Mouse (Mus musculus): ENCODE measurements at regions not wholly inside any gene's neighbourhood (a gene's known extent, or its start where the extent isn't known, plus 50 kb on each side); places are given as distances from the start of the nearest gene placed in this dataset.

DNA sequence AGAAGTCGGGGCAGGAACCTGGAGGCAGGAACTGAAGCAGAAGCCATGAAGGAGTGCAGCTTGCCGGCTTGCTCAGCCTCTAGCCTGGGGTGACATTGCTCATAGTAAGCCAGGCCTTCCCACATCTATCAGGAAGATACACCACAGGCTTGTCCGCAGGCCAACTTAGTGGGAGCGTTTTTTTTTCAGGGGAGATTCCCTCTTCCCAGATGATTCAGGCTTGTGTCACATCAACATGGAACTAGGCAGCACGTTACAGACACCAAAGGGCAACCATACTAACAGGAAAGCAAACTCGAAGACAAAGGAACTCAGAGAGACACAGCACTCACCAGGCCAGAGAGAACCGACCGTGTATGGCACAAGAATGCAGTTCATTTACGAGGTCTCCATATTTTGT, 98.1 kb upstream of the Tle3 start:
- peaks cover 2% of the 10 kb centered on the region; the same call in 1 of the 2 replicates for H3K4me1 ChIP-seq (ENCODE audit: control insufficient read depth, insufficient read depth, low read length)
- H3K4me3 ChIP-seq (ENCODE audit: insufficient read depth, low read length), result no peak overlapping the region
- TF ChIP-seq CTCF (IDR thresholded peaks at IDR 0.05; ENCODE audit: extremely low read depth, insufficient read depth, low read length) (no peak), POLR2A (IDR thresholded peaks at IDR 0.05; ENCODE audit: extremely low read depth, insufficient read depth, low read length) (no peak)
- H3K27ac ChIP-seq (ENCODE audit: insufficient read depth, low read length), result no peak overlapping the region

DNA sequence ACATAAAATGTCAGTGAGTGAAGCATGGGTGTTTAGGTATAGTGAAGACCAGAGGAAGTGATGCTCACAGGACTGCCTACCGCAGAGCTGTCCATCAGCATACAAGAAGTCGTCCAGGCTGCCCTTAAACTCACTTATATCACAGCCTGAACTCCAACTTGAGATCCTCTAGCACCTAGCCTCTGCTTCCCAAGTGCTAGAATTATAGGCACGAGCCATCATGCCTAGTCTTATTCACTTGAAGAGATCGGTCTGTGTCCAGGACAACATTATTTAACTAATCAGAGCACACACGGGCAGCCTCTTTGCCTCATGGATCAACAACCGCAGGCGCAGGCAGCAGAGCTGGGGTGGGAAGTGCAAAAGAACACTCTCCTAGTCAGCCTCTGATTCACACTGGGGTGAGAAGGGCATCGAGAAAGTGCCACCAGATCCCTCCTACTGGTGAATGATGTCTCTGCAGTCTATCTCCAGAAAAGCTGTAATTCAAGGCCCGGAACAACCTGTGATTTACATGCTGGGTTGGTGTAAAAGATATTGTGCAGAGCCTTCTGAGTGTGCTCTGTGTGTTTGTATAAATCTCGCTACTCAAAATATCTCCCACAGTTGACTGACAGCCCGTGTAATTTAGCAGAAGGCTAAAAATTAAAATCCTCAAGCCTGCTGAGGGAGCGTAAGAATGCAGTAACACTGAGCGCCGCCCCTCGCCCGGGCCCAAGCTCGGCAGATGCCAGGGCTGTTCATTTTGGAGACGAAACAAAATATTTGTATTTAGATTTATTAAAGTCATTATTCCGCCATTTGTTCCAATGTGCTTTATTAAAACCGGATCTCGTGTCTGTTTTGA, 94.6 kb upstream of the Tle3 start:
- Histone ChIP-seq H3K4me1 (ENCODE audit: control insufficient read depth, insufficient read depth, low read length) (peaks cover 2% of the 10 kb centered on the region; the same call in 1 of the 2 replicates), H3K4me3 (ENCODE audit: insufficient read depth, low read length) (no peak overlapping the region), H3K27ac (ENCODE audit: insufficient read depth, low read length) (no peak overlapping the region)
- peak; percentile 53 for TF ChIP-seq CTCF (IDR thresholded peaks at IDR 0.05; ENCODE audit: extremely low read depth, insufficient read depth, low read length)
- no peak for TF ChIP-seq POLR2A (IDR thresholded peaks at IDR 0.05; ENCODE audit: extremely low read depth, insufficient read depth, low read length)

DNA sequence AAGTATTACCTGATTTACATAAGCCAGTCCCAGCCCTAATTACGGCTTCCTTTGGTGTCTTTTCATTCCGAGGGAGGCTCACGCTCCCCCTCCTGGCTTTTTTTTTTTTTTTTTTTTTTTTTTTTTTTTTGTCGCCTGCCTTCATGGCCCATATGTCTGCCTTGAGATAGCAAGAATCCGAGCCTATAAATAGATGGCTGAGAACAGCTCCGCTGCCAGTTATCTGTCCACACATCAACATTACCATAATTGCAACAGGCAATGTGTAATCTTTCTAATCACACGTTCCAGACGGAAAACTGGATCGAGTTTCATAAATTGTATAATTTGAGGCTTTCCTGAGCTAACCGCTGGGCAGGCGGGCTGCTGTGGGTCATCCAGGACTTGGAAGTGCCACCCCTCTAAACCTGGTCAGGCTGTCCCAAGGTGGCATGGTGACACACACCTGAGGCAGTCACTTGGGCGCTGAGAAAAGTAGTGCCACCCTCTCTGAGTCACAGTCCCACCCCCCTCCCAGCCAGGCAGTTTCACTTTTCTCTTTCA, 93.9 kb upstream of the Tle3 start:
- TF ChIP-seq POLR2A (IDR thresholded peaks at IDR 0.05; ENCODE audit: extremely low read depth, insufficient read depth, low read length) (no peak), CTCF (IDR thresholded peaks at IDR 0.05; ENCODE audit: extremely low read depth, insufficient read depth, low read length) (no peak)
- peak overlapping the region; percentile 15; the same call in 1 of the 2 replicates for H3K4me3 ChIP-seq (ENCODE audit: insufficient read depth, low read length)
- H3K4me1 ChIP-seq (ENCODE audit: control insufficient read depth, insufficient read depth, low read length), result peaks cover 2% of the 10 kb centered on the region; the same call in 1 of the 2 replicates
- H3K27ac ChIP-seq (ENCODE audit: insufficient read depth, low read length), result no peak overlapping the region

DNA sequence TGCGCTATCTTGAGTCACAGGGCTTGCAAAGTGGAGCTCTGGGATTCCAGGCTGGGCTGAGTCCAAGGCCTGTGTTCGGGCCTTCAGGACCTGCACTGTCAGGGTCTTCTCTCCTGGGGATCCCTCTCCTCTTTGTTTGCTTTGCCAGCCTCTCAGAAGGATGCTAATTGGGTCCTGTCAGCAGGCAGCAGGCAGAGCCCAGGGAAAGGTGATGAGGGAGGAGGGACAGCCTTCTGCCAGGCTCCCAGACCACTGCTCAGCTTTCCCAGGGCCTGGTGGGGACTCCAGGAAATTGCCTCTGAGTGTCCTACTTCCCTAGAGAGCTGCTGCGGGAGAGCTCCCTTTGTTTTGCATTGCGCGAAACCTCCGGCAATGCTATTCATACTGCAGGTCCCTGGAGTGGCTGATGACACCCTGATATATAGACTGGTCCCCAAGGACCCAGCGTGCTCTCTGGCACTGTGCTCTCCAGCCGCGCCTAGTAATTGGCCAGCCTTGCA, 93.1 kb upstream of the Tle3 start:
- TF ChIP-seq POLR2A (IDR thresholded peaks at IDR 0.05; ENCODE audit: extremely low read depth, insufficient read depth, low read length) (no peak), CTCF (IDR thresholded peaks at IDR 0.05; ENCODE audit: extremely low read depth, insufficient read depth, low read length) (no peak)
- H3K4me1 ChIP-seq (ENCODE audit: control insufficient read depth, insufficient read depth, low read length), result peaks cover 2% of the 10 kb centered on the region; the same call in 1 of the 2 replicates
- H3K27ac ChIP-seq (ENCODE audit: insufficient read depth, low read length), result no peak overlapping the region
- no peak overlapping the region for H3K4me3 ChIP-seq (ENCODE audit: insufficient read depth, low read length)

DNA sequence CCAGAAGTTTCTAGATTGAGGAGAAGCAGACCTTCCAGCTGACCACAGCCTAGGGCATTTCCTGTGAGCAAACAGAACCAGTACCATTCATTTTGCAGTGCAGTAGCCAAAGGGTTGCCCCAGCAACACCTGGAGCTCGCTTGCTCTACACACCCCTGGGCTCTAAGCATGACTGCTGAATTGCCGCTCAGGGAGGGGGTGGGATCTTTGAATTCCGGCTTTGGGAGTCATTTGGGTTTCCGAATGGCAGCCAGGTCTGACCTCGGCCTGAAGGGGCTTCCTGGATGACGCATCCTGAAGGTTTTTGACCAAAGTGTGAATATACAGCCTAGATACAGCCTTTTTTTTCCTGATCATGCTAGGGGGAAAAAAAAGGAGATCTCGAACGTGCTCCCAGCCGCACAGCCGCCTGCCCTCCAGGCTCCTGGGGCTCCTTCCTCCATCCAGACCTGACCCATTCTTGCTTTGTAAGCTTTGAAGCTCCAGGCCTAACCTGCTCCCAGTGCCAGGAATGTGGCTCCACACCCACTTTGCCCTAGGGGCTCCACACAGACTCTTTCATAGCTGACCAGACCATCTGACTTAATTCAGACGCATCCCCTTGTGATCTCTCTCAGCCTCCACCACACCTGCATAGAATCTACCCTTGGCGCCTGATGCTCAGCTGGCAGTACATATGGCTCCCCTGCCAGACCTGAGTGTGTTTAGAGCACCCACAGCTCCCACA, 91.1 kb upstream of the Tle3 start:
- no peak overlapping the region for H3K4me3 ChIP-seq (ENCODE audit: insufficient read depth, low read length)
- H3K4me1 ChIP-seq (ENCODE audit: control insufficient read depth, insufficient read depth, low read length), result peaks cover 2% of the 10 kb centered on the region; the same call in 1 of the 2 replicates
- H3K27ac ChIP-seq (ENCODE audit: insufficient read depth, low read length), result no peak overlapping the region
- TF ChIP-seq CTCF (IDR thresholded peaks at IDR 0.05; ENCODE audit: extremely low read depth, insufficient read depth, low read length) (no peak), POLR2A (IDR thresholded peaks at IDR 0.05; ENCODE audit: extremely low read depth, insufficient read depth, low read length) (no peak)

DNA sequence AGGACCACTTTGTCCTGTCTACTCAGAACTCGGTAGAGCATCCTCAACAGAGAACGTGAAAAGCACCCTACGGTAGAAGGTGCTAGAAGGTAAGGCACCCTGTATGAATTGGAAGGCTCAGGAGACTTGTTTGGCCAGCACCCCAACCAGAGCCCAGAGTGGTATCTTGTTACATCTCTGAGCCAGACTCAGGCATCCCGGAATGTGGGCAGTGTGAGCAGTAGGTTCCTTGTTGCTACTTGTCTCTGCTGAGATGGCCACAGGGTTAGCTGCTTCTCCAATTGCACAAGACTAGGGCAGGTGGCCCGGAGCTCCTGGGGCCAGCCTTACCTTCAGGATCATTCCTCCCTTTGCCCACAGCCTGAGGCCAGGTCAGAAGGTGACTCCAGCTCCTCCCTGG, 88.9 kb upstream of the Tle3 start:
- no peaks in the 10 kb centered on the region; the same call in 1 of the 2 replicates for H3K4me1 ChIP-seq (ENCODE audit: control insufficient read depth, insufficient read depth, low read length)
- TF ChIP-seq CTCF (IDR thresholded peaks at IDR 0.05; ENCODE audit: extremely low read depth, insufficient read depth, low read length) (no peak), POLR2A (IDR thresholded peaks at IDR 0.05; ENCODE audit: extremely low read depth, insufficient read depth, low read length) (no peak)
- H3K27ac ChIP-seq (ENCODE audit: insufficient read depth, low read length), result no peak overlapping the region
- no peak overlapping the region for H3K4me3 ChIP-seq (ENCODE audit: insufficient read depth, low read length)

DNA sequence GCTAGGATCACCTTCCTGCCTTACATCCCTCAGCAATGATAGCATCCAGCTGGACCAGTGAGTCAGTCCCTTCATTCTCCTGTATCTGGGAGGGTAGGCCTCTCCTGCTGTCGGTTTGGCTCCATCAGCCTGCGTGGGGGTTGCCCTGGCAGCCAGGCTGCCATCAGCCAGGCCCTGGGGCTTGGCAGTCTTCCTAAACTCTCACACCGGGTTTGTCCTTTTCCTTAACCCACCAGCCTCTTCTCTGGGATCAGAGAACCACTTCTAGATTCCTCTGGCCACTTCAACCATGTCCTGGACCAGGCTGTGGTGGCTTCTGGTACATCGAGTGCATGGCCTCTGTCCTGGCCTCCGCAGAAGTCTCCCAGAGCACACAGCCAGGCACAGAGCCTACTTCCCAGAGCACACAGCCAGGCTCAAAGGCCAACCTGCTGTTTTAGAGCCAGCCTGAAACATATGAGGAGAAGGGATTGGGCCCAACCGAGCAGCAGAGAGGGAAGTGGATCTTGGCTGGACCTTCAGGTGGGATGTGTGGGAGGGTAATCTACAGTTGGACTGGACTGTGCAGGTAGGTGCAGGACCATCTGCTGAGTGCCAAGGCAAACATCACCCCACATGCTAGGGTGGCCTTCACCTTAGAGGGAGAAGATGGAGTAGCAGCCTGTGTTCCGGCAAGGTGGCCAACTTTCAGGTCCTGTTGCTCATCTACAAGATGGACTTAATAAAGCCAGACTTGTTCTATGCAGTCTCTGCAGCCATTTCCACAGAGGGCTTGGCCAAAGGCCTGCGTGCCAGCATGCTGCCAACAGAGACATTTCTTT, 87.8 kb upstream of the Tle3 start:
- H3K4me3 ChIP-seq (ENCODE audit: insufficient read depth, low read length), result no peak overlapping the region
- H3K4me1 ChIP-seq (ENCODE audit: control insufficient read depth, insufficient read depth, low read length), result no peaks in the 10 kb centered on the region
- TF ChIP-seq POLR2A (IDR thresholded peaks at IDR 0.05; ENCODE audit: extremely low read depth, insufficient read depth, low read length), result no peak
- no peak for TF ChIP-seq CTCF (IDR thresholded peaks at IDR 0.05; ENCODE audit: extremely low read depth, insufficient read depth, low read length)
- H3K27ac ChIP-seq (ENCODE audit: insufficient read depth, low read length), result no peak overlapping the region

DNA sequence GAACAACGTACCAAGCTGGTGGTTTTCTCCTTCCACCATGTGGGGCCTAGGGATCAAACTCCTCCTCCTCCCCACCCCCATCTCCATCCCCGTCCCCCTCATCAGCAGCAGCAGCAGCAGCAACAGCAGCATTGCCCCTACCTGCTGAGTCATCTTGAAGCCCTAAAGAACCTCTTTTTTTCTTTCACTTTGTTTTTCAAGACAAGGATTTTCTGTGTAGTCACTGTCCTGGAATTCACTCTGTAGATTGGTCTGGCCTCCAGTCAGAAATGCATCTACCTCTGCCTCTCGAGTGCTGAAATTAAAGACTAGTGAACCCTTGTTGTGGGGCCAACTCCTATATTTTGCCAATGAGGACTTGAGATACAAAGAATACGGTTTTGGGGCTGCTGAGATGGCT, 85.6 kb upstream of the Tle3 start:
- Histone ChIP-seq H3K4me1 (ENCODE audit: control insufficient read depth, insufficient read depth, low read length) (no peaks in the 10 kb centered on the region), H3K4me3 (ENCODE audit: insufficient read depth, low read length) (no peak overlapping the region), H3K27ac (ENCODE audit: insufficient read depth, low read length) (no peak overlapping the region)
- TF ChIP-seq POLR2A (IDR thresholded peaks at IDR 0.05; ENCODE audit: extremely low read depth, insufficient read depth, low read length) (no peak), CTCF (IDR thresholded peaks at IDR 0.05; ENCODE audit: extremely low read depth, insufficient read depth, low read length) (no peak)

DNA sequence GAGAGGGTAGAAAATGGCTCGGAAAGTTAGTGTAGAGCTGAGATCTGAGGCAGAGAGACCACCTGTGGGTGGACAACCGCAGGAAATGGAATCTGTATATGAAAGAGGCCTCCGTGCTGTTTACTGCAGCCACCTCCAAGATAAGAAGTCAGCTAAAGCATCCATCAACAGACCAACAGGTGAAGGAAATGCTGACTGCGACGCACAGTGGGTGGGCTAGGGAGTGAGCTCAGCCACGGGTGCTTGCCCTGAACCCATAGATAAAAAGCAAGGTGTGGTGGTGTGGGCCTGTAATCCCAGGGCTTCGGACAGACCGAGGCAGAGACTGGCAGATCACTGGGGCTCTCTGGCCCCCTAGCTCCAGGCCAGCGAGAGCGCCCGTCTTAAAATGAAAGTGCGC, 83.0 kb upstream of the Tle3 start:
- no peak overlapping the region for H3K27ac ChIP-seq (ENCODE audit: insufficient read depth, low read length)
- TF ChIP-seq CTCF (IDR thresholded peaks at IDR 0.05; ENCODE audit: extremely low read depth, insufficient read depth, low read length), result no peak
- no peak for TF ChIP-seq POLR2A (IDR thresholded peaks at IDR 0.05; ENCODE audit: extremely low read depth, insufficient read depth, low read length)

More for the DNA sequence above, 83.0 kb upstream of the Tle3 start:
- no peaks in the 10 kb centered on the region for H3K4me1 ChIP-seq (ENCODE audit: control insufficient read depth, insufficient read depth, low read length)
- H3K4me3 ChIP-seq (ENCODE audit: insufficient read depth, low read length), result no peak overlapping the region
